Mouse (Mus musculus) ES-E14 (cell line): Measurements from ENCODE around the gene Esrrg. TPM values are rescaled to one million over a fixed set of nuclear protein-coding genes. Genes with fewer than 3 reads are reported as not detected.

Source experiments
- DNase-seq: peaks from one replicate; pipeline ENCODE4 v3.0.0-alpha.2; 2013; ENCODE audit warnings: low read depth, low spot score
- H3K27ac ChIP-seq: 2 replicates; pipeline ENCODE4 v1.5.1; 2012; ENCODE audit warnings: low read depth, mild to moderate bottlenecking, low read length, moderate library complexity, mixed read lengths; ENCODE audit not compliant: poor library complexity, insufficient read depth, severe bottlenecking
- H3K36me3 ChIP-seq: 2 replicates; pipeline ENCODE4 v1.6.1; 2012; ENCODE audit warnings: mild to moderate bottlenecking, low read length, moderate library complexity, mixed read lengths; ENCODE audit not compliant: control insufficient read depth, poor library complexity, insufficient read depth, severe bottlenecking
- H3K4me1 ChIP-seq, 2 experiments: fragments of 150-350 bp in 1 of 2; sonication (generic) in 1 of 2; 2 replicates each; pipeline ENCODE4 v1.6.1; 2012; ENCODE audit warnings: low read length in 2 of 2, mild to moderate bottlenecking in 1 of 2, mixed read lengths in 1 of 2; ENCODE audit not compliant: control insufficient read depth in 2 of 2, insufficient read depth in 2 of 2, poor library complexity in 1 of 2
- H3K4me3 ChIP-seq, 2 experiments: fragments of 150-350 bp in 1 of 2; sonication (generic) in 1 of 2; 2 replicates each; pipeline ENCODE4 v1.5.1; 2012; ENCODE audit warnings: low read length in 2 of 2, low read depth in 1 of 2, mild to moderate bottlenecking in 1 of 2, mixed read lengths in 1 of 2; ENCODE audit not compliant: insufficient read depth in 1 of 2, poor library complexity in 1 of 2, severe bottlenecking in 1 of 2
- H3K9ac ChIP-seq: 2 replicates; pipeline ENCODE4 v1.6.1; 2012; ENCODE audit warnings: low read depth, mild to moderate bottlenecking, low read length, mixed read lengths; ENCODE audit not compliant: poor library complexity, insufficient read depth, severe bottlenecking
- H3K9me3 ChIP-seq: fragments of 150-350 bp; sonication (generic); 2 replicates; pipeline ENCODE4 v1.6.1; 2012; ENCODE audit warnings: low read depth, mild to moderate bottlenecking, low read length; ENCODE audit not compliant: control insufficient read depth, insufficient read depth
- CHD2 ChIP-seq: IDR thresholded peaks from 2 replicates; pipeline ENCODE4 v1.6.1; 2014; ENCODE audit warnings: mild to moderate bottlenecking, low read depth, low read length, inconsistent platforms
- HCFC1 ChIP-seq: IDR thresholded peaks from 2 replicates; pipeline ENCODE4 v1.6.1; 2012; ENCODE audit warnings: low read length, inconsistent platforms, borderline replicate concordance; ENCODE audit not compliant: insufficient read depth
- MAFK ChIP-seq: IDR thresholded peaks from 2 replicates; pipeline ENCODE4 v1.6.1; 2014; ENCODE audit warnings: mild to moderate bottlenecking, low read depth, low read length, inconsistent platforms; ENCODE audit not compliant: insufficient read depth
- ZC3H11A ChIP-seq: IDR thresholded peaks from 2 replicates; pipeline ENCODE4 v1.6.1; 2012; ENCODE audit warnings: low read depth, mild to moderate bottlenecking, inconsistent platforms, low read length, borderline replicate concordance
- ZNF384 ChIP-seq: IDR thresholded peaks from 2 replicates; pipeline ENCODE4 v1.6.1; 2012; ENCODE audit warnings: low read depth, low read length, inconsistent platforms
- in situ Hi-C, 2 experiments: fragments of 600-800 bp; cut with MboI; formaldehyde crosslinking; loops; one replicate each; pipeline ENCODE4 v1.15.1; 2025; ENCODE audit warnings: low sequenced_read_pairs in 2 of 2, inconsistent platforms in 1 of 2; ENCODE audit not compliant: unreplicated experiment in 2 of 2
- total RNA-seq: library from RNA; depleted of rRNA; stranded (reverse); fragments of 300-350 nt; gene quantifications from 2 replicates; pipeline ENCODE4 v1.2.3, GENCODE M21; 2012

The Esrrg gene
- total RNA-seq, 1 experiment, result 0.09 TPM

GRCm38 (mm10) chr1:187724651-187725050 is 116.1 kb downstream of the Esrrg start:
- Histone ChIP-seq H3K9ac (no peak overlapping the region), H3K4me1 (peaks cover 0 to 8% of the 10 kb centered on the region in 2 experiments; a peak in 1 of 4 replicates), H3K27ac (no peak overlapping the region), H3K4me3 (no peak overlapping the region), H3K36me3 (no peaks in the 10 kb centered on the region), H3K9me3 (no peaks in the 10 kb centered on the region)
- peak; percentile 51 for DNase-seq
- in situ Hi-C loops, result no loop called here
- TF ChIP-seq ZNF384, result no peak
- no peak for TF ChIP-seq HCFC1
- no peak for TF ChIP-seq ZC3H11A
- TF ChIP-seq MAFK, result no peak
- no peak for TF ChIP-seq CHD2

DNA sequence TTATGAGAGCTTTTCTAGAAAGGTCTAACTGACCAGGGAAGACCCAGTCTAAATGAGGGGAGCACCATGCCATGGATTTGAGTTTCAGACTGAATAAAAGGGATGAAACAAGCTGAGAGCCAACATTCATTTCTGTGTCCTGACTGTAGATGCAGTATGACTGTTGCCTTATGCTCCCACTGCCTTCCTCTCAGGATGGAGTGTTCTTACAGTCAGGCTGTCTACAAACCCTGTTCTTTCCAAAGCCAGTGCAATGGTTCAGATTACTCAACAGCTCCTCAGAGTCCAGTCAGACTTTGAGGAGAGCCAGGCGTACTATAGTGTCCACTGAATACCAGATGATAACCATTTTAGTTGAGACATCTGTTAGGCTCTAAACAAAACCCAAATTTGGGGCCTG is 116.8 kb downstream of the Esrrg start:
- TF ChIP-seq CHD2, result no peak
- no peak for TF ChIP-seq MAFK
- TF ChIP-seq ZNF384, result no peak
- TF ChIP-seq ZC3H11A, result no peak
- no peak for TF ChIP-seq HCFC1

DNA sequence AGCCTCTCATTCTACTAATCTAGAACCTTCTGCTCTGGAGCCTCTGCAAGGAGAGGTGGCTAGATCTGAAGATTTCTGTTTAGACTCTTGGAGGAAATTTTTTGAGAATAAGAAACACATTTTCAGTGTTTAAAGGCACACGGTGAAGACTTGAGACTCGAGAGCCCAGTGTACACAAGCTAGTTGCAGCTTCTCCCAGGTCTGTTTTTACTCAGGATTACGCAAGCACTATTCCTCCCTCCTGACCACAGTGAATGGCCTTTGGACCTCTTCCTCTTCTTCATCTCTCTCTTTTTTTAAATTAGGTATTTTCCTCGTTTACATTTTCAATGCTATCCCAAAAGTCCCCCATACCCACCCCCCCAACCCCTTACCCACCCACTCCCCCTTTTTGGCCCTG is 122.6 kb downstream of the Esrrg start:
- Histone ChIP-seq H3K4me1 (no peaks in the 10 kb centered on the region), H3K9me3 (no peaks in the 10 kb centered on the region), H3K4me3 (no peak overlapping the region), H3K9ac (no peak overlapping the region), H3K36me3 (no peaks in the 10 kb centered on the region), H3K27ac (no peak overlapping the region)
- DNase-seq, result no peak
- TF ChIP-seq ZNF384 (no peak), HCFC1 (no peak), ZC3H11A (no peak), MAFK (no peak), CHD2 (no peak)
- in situ Hi-C loops, result no loop called here

More for the DNA sequence above, 116.8 kb downstream of the Esrrg start:
- Histone ChIP-seq H3K36me3 (no peaks in the 10 kb centered on the region), H3K4me1 (peaks cover 0 to 8% of the 10 kb centered on the region in 2 experiments; a peak in 1 of 4 replicates), H3K27ac (no peak overlapping the region), H3K9me3 (no peaks in the 10 kb centered on the region), H3K4me3 (no peak overlapping the region), H3K9ac (no peak overlapping the region)
- in situ Hi-C loops, result no loop called here
- DNase-seq, result no peak

GRCm38 (mm10) chr1:187736507-187736906 is 127.9 kb downstream of the Esrrg start:
- no peak overlapping the region for H3K27ac ChIP-seq
- no peaks in the 10 kb centered on the region for H3K36me3 ChIP-seq
- TF ChIP-seq MAFK, result no peak
- no peak for TF ChIP-seq ZC3H11A
- TF ChIP-seq CHD2, result no peak
- no peak for TF ChIP-seq ZNF384
- no peak for TF ChIP-seq HCFC1
- no peak overlapping the region for H3K9ac ChIP-seq
- H3K4me1 ChIP-seq, result no peaks in the 10 kb centered on the region
- DNase-seq, result no peak
- no peaks in the 10 kb centered on the region for H3K9me3 ChIP-seq
- in situ Hi-C loops, result no loop called here
- no peak overlapping the region for H3K4me3 ChIP-seq

GRCm38 (mm10) chr1:187737296-187737695 is 128.7 kb downstream of the Esrrg start:
- no peaks in the 10 kb centered on the region for H3K36me3 ChIP-seq
- no peak overlapping the region for H3K4me3 ChIP-seq
- H3K27ac ChIP-seq, result no peak overlapping the region
- TF ChIP-seq ZNF384, result no peak
- no peak for TF ChIP-seq CHD2
- no peak for TF ChIP-seq MAFK
- H3K9ac ChIP-seq, result no peak overlapping the region
- in situ Hi-C loops, result no loop called here
- DNase-seq, result no peak
- H3K9me3 ChIP-seq, result no peaks in the 10 kb centered on the region
- no peaks in the 10 kb centered on the region for H3K4me1 ChIP-seq
